ENCODE assay signal across 10 mouse cellular contexts in genomic region chr14:24902870-24903269, GRCm38 (mm10).
DNase-seq lines count a peak whose midpoint lies in the region; ATAC-seq and TF ChIP-seq lines count a peak whose summit lies in the region.
"Had no signal": no experiment of that assay in that cellular context is flagged by ENCODE, and none has a peak within 500 bp of the region (broad histone marks: within the 10 kb centered on the region; RNA-seq: fewer than 3 reads in every experiment).

No protein-coding gene starts in this region.

- H3K9me3 ChIP-seq in hindbrain, embryonic 16.5 days (ENCODE audit: control insufficient read depth, low read length), result no peaks in the 10 kb centered on the region
- H3K9me3 ChIP-seq in hindbrain, embryonic 13.5 days, result no peaks in the 10 kb centered on the region
- no peaks in the 10 kb centered on the region for H3K9me3 ChIP-seq in heart, postnatal 0 days (replicated peaks; ENCODE audit: control insufficient read depth, low read length)
- H3K9me3 ChIP-seq: embryonic facial prominence, embryonic 15.5 days; liver, embryonic 12.5 days had no signal

- no peaks in the 10 kb centered on the region for H3K27me3 ChIP-seq in hindbrain, embryonic 16.5 days (replicated peaks; ENCODE audit: control insufficient read depth, insufficient read depth, low read length)
- H3K27me3 ChIP-seq in hindbrain, embryonic 13.5 days, result peaks cover 6% of the 10 kb centered on the region; the same call in 1 of the 2 replicates
- no peaks in the 10 kb centered on the region for H3K27me3 ChIP-seq in heart, postnatal 0 days (ENCODE audit: control insufficient read depth, insufficient read depth, low read length)
- H3K27me3 ChIP-seq: embryonic facial prominence, embryonic 15.5 days; liver, embryonic 12.5 days had no signal

- no peak overlapping the region for H3K27ac ChIP-seq in hindbrain, embryonic 16.5 days (ENCODE audit: low read depth, low read length)
- no peak overlapping the region for H3K27ac ChIP-seq in hindbrain, embryonic 13.5 days
- H3K27ac ChIP-seq in heart, postnatal 0 days (ENCODE audit: low read depth), result 0 out of 2 replicates have a peak overlapping the region, but pooled peaks have one; percentile 22
- H3K27ac ChIP-seq: embryonic facial prominence, embryonic 15.5 days; liver, embryonic 12.5 days had no signal

- WGBS in hindbrain, embryonic 16.5 days, result 16% methylated on average over 3 of the region's 4 CpGs
- 9% methylated on average over 3 of the region's 4 CpGs for WGBS in hindbrain, embryonic 13.5 days
- 0% methylated on average over 3 of the region's 4 CpGs for WGBS in heart, postnatal 0 days

- TF ChIP-seq EP300 in heart, postnatal 0 days (IDR thresholded peaks at IDR 0.05; ENCODE audit: low read depth), result no peak; the same call in 1 of the 2 replicates

- H3K9ac ChIP-seq in hindbrain, embryonic 16.5 days (ENCODE audit: low read depth, low read length), result no peak overlapping the region
- no peak overlapping the region for H3K9ac ChIP-seq in hindbrain, embryonic 13.5 days
- no peak overlapping the region for H3K9ac ChIP-seq in heart, postnatal 0 days (replicated peaks; ENCODE audit: low read depth, low read length)
- H3K9ac ChIP-seq: embryonic facial prominence, embryonic 15.5 days; liver, embryonic 12.5 days had no signal

- peak; percentile 50; the same call in 1 of the 2 replicates for ATAC-seq in hindbrain, embryonic 16.5 days
- no peak for ATAC-seq in hindbrain, embryonic 13.5 days (ENCODE audit: low FRiP score)
- ATAC-seq in heart, postnatal 0 days (ENCODE audit: insufficient read depth, low read depth), result peak; percentile 95
- ATAC-seq: liver, embryonic 12.5 days had no signal

- no peak overlapping the region for H3K4me3 ChIP-seq in hindbrain, embryonic 16.5 days (ENCODE audit: low read length)
- H3K4me3 ChIP-seq in hindbrain, embryonic 13.5 days, result no peak overlapping the region
- H3K4me3 ChIP-seq in heart, postnatal 0 days (ENCODE audit: low read depth, low read length), result no peak overlapping the region
- H3K4me3 ChIP-seq: embryonic facial prominence, embryonic 15.5 days; liver, embryonic 12.5 days had no signal

- H3K36me3 ChIP-seq in hindbrain, embryonic 16.5 days (ENCODE audit: control insufficient read depth, insufficient read depth, low read length), result no peaks in the 10 kb centered on the region
- H3K36me3 ChIP-seq in hindbrain, embryonic 13.5 days, result no peaks in the 10 kb centered on the region
- no peaks in the 10 kb centered on the region for H3K36me3 ChIP-seq in heart, postnatal 0 days (replicated peaks; ENCODE audit: control insufficient read depth, insufficient read depth, low read length)
- H3K36me3 ChIP-seq: embryonic facial prominence, embryonic 15.5 days; liver, embryonic 12.5 days had no signal

- no peak overlapping the region for H3K4me2 ChIP-seq in hindbrain, embryonic 16.5 days (ENCODE audit: low read length)
- no peak overlapping the region for H3K4me2 ChIP-seq in hindbrain, embryonic 13.5 days
- H3K4me2 ChIP-seq in heart, postnatal 0 days (ENCODE audit: low read depth, low read length), result no peak overlapping the region
- H3K4me2 ChIP-seq: embryonic facial prominence, embryonic 15.5 days; liver, embryonic 12.5 days had no signal

- peaks cover 4% of the 10 kb centered on the region for H3K4me1 ChIP-seq in hindbrain, embryonic 16.5 days (ENCODE audit: control insufficient read depth, insufficient read depth, low read depth, low read length)
- H3K4me1 ChIP-seq in hindbrain, embryonic 13.5 days (replicated peaks), result peaks cover 7% of the 10 kb centered on the region
- peaks cover 11% of the 10 kb centered on the region for H3K4me1 ChIP-seq in heart, postnatal 0 days (ENCODE audit: control insufficient read depth, insufficient read depth)
- H3K4me1 ChIP-seq: liver, embryonic 12.5 days had no signal

- TF ChIP-seq CTCF in heart, postnatal 0 days (IDR thresholded peaks at IDR 0.05; ENCODE audit: low read depth), result peak; percentile 54

- peak; percentile 38 for DNase-seq in NIH3T3 (ENCODE audit: low read depth)
- peak; percentile 51 for DNase-seq in cerebellum, postnatal 10 days
- DNase-seq in heart, postnatal 0 days (ENCODE audit: low spot score), result peak; percentile 94
- DNase-seq in right cerebral cortex, postnatal 25 days, result no peak
- no peak for DNase-seq in layer of hippocampus, postnatal 36 days
- DNase-seq in urinary bladder, postnatal 4 days (ENCODE audit: low spot score in 2 of 2), result no peak

Comparison
In these comparisons a context has a peak if more than half of its experiments do, and no peak if none do; other contexts are left out.
1. DNase-seq: peak in NIH3T3 (single experiment), cerebellum, postnatal 10 days (2 of 2) and heart, postnatal 0 days (single experiment); none in right cerebral cortex, postnatal 25 days (single experiment), layer of hippocampus, postnatal 36 days (0 of 2) and urinary bladder, postnatal 4 days (0 of 2).